ENCODE assay signal across 1 mouse cellular context in the genomic region with DNA sequence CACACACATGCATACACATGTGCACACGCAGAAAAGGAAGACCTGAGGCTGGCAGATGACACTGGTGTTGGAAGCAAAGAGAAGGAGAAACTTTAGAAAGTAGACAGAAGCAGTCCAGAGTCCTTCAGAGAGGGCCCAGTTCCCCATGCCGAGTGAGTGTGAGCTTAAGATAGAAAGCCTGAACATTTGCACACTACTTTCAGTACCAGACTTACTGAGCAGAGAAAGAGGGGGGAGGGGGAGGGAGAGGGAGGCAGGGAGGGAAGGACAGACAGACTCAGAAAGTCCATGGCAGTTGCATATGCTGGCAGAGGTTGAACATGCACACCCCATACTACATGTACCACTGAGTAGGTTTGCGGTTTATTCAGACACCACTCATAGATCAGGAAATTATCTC.
TF ChIP-seq lines count a peak whose summit lies in the region.

No protein-coding gene starts in this region.

TF ChIP-seq in CH12.LX, 34 proteins besides CTCF, POLR2A, EP300 and RAD21 (continued from another document):
- peak; percentile 63 for TF ChIP-seq ZNF384 (IDR thresholded peaks at IDR 0.05; ENCODE audit: low read depth, low read length)
- 0 out of 2 replicates have a peak, but pooled peaks have one; percentile 64 for TF ChIP-seq E2F4 (IDR thresholded peaks at IDR 0.05; ENCODE audit: insufficient replicate concordance, low read depth, low read length)
- TF ChIP-seq MEF2A (IDR thresholded peaks at IDR 0.05; ENCODE audit: borderline replicate concordance, low read depth, low read length): peak; percentile 97
- peak; percentile 71 for TF ChIP-seq JUND (conservative IDR thresholded peaks at IDR 0.05; ENCODE audit: low read depth, low read length)
- TF ChIP-seq KAT2A (IDR thresholded peaks at IDR 0.05; ENCODE audit: insufficient replicate concordance, low read length): 0 out of 2 replicates have a peak, but pooled peaks have one; percentile 64
